Mouse (Mus musculus) spleen, postnatal 10 days (tissue): ENCODE data around the gene Slc23a4.

Experiments
- DNase-seq, 2 experiments: peaks; one replicate each; pipeline ENCODE4 v3.0.0; 2021 to 2022; ENCODE audit warnings: low spot score in 2 of 2

The Slc23a4 gene

GRCm38 (mm10) chr6:34913341-34914040 lies 74.7 kb downstream of the Slc23a4 start:
- DNase-seq, result no peak

DNA sequence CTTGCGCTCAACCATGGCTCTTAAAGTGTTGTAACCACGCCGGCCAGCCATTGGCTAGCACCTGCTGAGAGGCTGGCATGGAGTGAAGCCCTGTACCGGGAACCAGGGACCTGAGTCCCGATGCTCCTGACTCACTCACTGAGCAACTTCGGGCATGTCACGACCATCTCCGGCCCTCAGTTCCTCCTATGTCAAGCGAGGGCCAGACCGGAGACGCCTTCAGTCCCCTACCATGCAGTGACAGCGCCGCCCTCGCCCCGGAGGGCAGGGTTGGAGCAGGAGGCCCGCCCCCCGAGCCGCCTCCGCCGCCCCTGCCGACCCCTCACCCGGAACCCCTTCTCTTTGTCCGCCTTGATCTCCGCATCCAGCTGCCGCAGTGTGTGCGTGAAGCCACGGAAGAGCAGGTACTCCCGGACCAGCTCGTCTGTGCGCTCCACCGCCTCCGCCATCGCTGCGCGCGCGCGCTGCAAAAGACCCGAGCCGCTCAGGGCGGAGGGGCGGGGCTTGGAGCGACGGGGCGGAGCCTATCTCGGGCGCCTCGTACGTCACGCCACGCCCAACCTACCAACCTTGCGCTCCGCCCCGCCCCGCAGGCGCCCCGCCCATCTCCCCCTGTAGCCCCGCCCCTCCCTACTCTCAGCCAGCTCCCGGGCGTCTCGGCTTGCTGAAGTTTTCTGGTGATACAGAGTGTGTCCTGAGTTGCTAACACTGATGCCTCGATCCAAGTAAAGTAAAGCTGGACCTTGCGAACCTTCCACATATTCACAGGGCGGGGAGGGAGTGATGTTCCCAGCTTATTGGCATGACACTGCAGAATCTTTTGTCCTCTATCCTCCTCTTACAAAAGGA lies 77.6 kb downstream of the Slc23a4 start, which contains the start of gene Wdr91:
Gene Wdr91, minus strand, starts transcription at position 506 of the 849 bp plus-strand sequence.
- peak; percentile 99 for DNase-seq

- peak in 1 of 2 experiments; percentile 30 for DNase-seq
Observed at GRCm38 (mm10) chr6:34909631-34910345, 78.4 kb downstream of the Slc23a4 start.

GRCm38 (mm10) chr6:34907696-34908260 lies 80.4 kb downstream of the Slc23a4 start:
- DNase-seq, result peak; percentile 34 to 42

GRCm38 (mm10) chr6:34907121-34907614 lies 81.0 kb downstream of the Slc23a4 start:
- DNase-seq, result peak; percentile 34 to 73

DNA sequence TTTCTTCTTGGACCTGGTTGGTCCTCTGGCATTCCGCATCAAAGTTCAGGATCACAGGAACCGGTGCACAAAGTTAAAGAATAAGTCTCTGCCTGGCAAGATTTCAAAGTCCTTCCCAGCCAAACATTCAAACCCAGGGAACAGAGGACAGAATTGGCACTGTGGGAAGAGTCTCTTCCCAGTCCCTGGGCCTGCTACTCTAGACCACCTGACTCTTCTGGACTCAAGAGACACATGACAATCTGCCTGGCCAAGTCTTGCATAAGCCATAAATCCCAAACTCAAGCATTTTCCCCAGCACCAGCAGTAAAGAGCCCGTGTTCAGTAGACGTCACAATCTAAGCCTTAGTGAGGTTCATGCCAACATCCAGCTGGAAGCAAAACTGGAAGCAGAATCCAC lies 81.5 kb downstream of the Slc23a4 start:
- DNase-seq, result no peak

- DNase-seq, result no peak
Observed at GRCm38 (mm10) chr6:34906125-34906524, 82.1 kb downstream of the Slc23a4 start.

DNA sequence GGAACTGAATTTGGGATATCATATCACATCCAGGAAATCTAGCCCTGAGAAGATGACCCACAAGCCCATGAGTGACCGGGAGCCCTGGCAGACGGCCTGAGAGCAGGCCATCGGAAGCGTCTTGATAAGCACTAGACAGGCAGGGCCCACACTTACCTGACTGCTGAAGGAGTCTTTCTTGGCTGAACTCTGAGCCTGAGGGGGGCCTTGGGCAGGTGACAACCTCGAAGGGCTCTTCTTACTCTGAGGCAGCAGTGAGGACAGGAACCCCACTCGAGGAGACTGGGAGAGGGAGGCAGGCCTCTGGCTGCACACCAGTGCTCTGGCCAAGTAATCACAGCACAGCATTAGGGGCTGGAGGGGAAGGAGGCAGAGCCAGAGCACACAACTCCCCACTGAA lies 83.8 kb downstream of the Slc23a4 start:
- no peak for DNase-seq

- DNase-seq, result no peak
Observed at GRCm38 (mm10) chr6:34903851-34904250, 84.4 kb downstream of the Slc23a4 start.

- peak in 1 of 2 experiments; percentile 43 for DNase-seq
Observed at GRCm38 (mm10) chr6:34903441-34903840, 84.8 kb downstream of the Slc23a4 start.

- DNase-seq, result no peak
Observed at GRCm38 (mm10) chr6:34902578-34902977, 85.6 kb downstream of the Slc23a4 start.

DNA sequence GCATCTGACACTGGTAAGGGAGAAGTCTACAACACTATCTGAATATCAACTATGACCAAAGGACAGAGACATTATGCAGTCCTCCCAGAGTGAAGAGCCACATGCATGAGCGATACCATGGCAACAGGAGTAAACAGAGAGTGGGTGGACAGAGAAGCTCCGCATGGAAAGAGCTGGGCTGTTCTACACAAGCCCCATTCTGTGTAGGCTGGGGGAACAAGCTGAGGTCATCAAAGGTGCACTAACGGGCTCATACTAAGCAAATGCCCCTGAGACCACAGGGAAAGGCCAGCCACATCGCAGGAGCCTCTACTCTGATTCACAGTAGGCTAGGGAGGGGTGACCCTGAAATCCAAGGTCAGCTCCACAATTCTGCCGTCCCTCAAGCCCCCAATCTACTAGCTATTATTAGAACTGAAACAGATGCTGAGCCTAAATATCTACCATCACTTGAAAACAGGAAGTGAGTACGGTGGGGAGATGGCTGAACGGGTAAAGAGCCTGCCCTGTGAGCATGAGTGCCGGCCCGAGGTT lies 86.2 kb downstream of the Slc23a4 start:
- peak; percentile 25 to 57 for DNase-seq

- DNase-seq, result no peak
Observed at GRCm38 (mm10) chr6:34900990-34901389, 87.2 kb downstream of the Slc23a4 start.

DNA sequence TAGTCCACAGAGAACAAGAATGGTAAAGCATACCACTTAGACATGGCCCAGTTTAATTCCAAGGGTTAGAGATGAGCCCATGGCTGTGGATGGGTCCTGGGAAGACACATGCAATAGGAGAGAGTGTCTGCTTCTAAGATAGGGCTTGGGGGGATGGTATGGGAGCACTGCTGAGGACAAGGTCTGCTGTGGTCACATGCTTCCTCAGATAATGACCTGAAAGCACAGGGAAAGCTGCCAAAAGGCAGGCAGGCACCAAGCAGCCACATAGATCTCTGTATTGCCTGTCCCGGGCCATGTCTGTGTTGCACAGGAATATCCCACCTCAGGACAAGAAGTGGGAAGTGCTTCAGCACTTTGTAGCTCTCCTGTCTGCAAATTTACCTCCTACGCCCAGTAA lies 89.1 kb downstream of the Slc23a4 start:
- no peak for DNase-seq

GRCm38 (mm10) chr6:34896168-34896780 lies 91.9 kb downstream of the Slc23a4 start:
- no peak for DNase-seq

GRCm38 (mm10) chr6:34895569-34895968 lies 92.6 kb downstream of the Slc23a4 start:
- DNase-seq, result no peak
